Mouse (Mus musculus) liver, embryonic 13.5 days (tissue): Measurements from ENCODE around the gene Olfr974. TPM values are rescaled to one million over a fixed set of nuclear protein-coding genes. Genes with fewer than 3 reads are reported as not detected.

Experiments used
- polyA plus RNA-seq: library from polyadenylated mRNA; unstranded; fragments of >200 nt; fragmentation: Nextera tagmentation; extraction: Ambion mirVana; gene quantifications from 2 replicates; pipeline ENCODE4 v1.2.1, GENCODE M21; 2015

The Olfr974 gene
- polyA plus RNA-seq, 1 experiment from 2014 or later, result not detected

Other genes with a start within 250 kb of the Olfr974 start
- not detected in 2 replicates for gene Olfr149, start 230.4 kb upstream of the Olfr974 start, polyA plus RNA-seq
- not detected in 2 replicates for gene Olfr965, start 226.1 kb upstream of the Olfr974 start, polyA plus RNA-seq
- not detected in 2 replicates for gene Olfr150, start 206.5 kb upstream of the Olfr974 start, polyA plus RNA-seq
- not detected in 2 replicates for gene Olfr967, start 191.3 kb upstream of the Olfr974 start, polyA plus RNA-seq
- not detected in 2 replicates for gene Olfr968, start 154.2 kb upstream of the Olfr974 start, polyA plus RNA-seq
- gene Olfr969, start 146.6 kb upstream of the Olfr974 start, polyA plus RNA-seq, result not detected in 2 replicates
- not detected in 2 replicates for gene Olfr970, start 128.6 kb upstream of the Olfr974 start, polyA plus RNA-seq
- not detected in 2 replicates for gene Olfr971, start 100.6 kb upstream of the Olfr974 start, polyA plus RNA-seq
- gene Olfr972, start 71.1 kb upstream of the Olfr974 start, polyA plus RNA-seq, result not detected in 2 replicates
- gene Olfr229, start 30.2 kb upstream of the Olfr974 start, polyA plus RNA-seq, result not detected in 2 replicates
- not detected in 2 replicates for gene Olfr975, start 14.5 kb downstream of the Olfr974 start, polyA plus RNA-seq
- gene Olfr976, start 23.6 kb downstream of the Olfr974 start, polyA plus RNA-seq, result not detected in 2 replicates
- gene Olfr978, start 54.6 kb downstream of the Olfr974 start, polyA plus RNA-seq, result not detected in 2 replicates
- not detected in 2 replicates for gene Olfr979, start 66.0 kb downstream of the Olfr974 start, polyA plus RNA-seq
- gene Olfr980, start 72.1 kb downstream of the Olfr974 start, polyA plus RNA-seq, result not detected in 2 replicates
- not detected in 2 replicates for gene Olfr981, start 84.0 kb downstream of the Olfr974 start, polyA plus RNA-seq
- not detected in 2 replicates for gene Olfr982, start 136.3 kb downstream of the Olfr974 start, polyA plus RNA-seq
- not detected in 2 replicates for gene Olfr983, start 156.1 kb downstream of the Olfr974 start, polyA plus RNA-seq
- gene Olfr984, start 176.7 kb downstream of the Olfr974 start, polyA plus RNA-seq, result not detected in 2 replicates
- not detected in 2 replicates for gene Olfr985, start 192.7 kb downstream of the Olfr974 start, polyA plus RNA-seq
- not detected in 2 replicates for gene Tmem225, start 210.6 kb downstream of the Olfr974 start, polyA plus RNA-seq
- gene Olfr986, start 243.4 kb downstream of the Olfr974 start, polyA plus RNA-seq, result not detected in 2 replicates